Comparison of ENCODE assay signal across 1 mouse cellular context in the genomic region with DNA sequence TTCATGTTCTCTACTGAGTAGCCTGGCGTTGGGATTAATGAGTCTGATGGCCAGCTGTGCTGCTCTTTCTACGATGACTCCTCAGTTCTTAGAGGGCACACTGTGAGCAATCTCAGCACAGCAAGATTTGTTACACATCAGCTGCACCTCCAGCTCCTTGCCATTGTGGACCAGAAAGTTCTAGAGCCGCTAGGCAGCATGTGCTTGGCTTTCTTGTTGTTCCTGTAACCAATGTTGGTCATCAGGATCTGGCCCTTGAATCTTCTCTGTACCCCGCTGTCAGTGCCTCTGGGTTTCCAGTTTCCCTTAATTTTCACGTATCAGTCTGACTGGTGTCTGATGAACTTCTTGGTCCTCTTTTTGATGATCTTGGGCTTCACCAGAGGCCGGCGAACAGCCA.
TF ChIP-seq lines count a peak whose summit lies in the region.

No protein-coding gene starts in this region.

TF ChIP-seq in CH12.LX, 34 proteins besides CTCF, POLR2A, EP300 and RAD21:
- TF ChIP-seq MYC (IDR thresholded peaks at IDR 0.05; ENCODE audit: low read depth, low read length) (no peak), MAX (IDR thresholded peaks at IDR 0.05; ENCODE audit: low read length) (no peak), TBP (conservative IDR thresholded peaks at IDR 0.05; ENCODE audit: low read depth, low read length) (no peak), HCFC1 (IDR thresholded peaks at IDR 0.05; ENCODE audit: low read depth, low read length) (no peak), ZNF384 (IDR thresholded peaks at IDR 0.05; ENCODE audit: low read depth, low read length) (no peak), UBTF (IDR thresholded peaks at IDR 0.05; ENCODE audit: low read depth, low read length) (no peak), JUND (conservative IDR thresholded peaks at IDR 0.05; ENCODE audit: low read depth, low read length) (no peak), ZMIZ1 (IDR thresholded peaks at IDR 0.05; ENCODE audit: low read depth, low read length) (no peak), MAFK (IDR thresholded peaks at IDR 0.05; ENCODE audit: insufficient replicate concordance, low read length) (no peak), BHLHE40 (IDR thresholded peaks at IDR 0.05; ENCODE audit: low read depth, low read length) (no peak), POLR2AphosphoS2 (IDR thresholded peaks at IDR 0.05; ENCODE audit: low read depth, low read length) (no peak), NRF1 (IDR thresholded peaks at IDR 0.05; ENCODE audit: low read depth, low read length) (no peak)
TF ChIP-seq in CH12.LX: peak in this region for 0.
